Mouse (Mus musculus) ZHBTc4 (cell line): ENCODE data around the gene Vars2.

Source experiments
- DNase-seq: peaks from one replicate; pipeline ENCODE4 v3.0.0-alpha.2; 2011; ENCODE audit warnings: low read depth, low spot score

The Vars2 gene

DNA sequence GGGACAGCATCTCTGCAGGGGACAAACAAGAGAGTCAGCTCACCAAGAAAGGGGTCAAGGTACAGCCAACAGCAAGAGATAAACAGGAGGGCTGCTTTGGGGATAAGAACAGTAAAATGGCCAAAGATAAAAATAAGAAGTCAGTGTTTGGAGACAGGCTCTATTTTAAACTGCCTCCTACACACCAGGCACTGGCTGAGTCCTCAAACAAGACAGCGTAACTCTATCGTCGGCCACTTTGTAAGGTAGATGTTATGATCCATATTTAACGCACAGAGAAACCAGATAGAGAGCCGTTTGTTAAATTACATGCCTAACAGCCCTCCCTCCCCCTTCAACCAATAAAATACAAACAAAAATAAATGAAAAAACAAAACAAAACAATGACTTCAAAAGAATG lies 26.5 kb upstream of the Vars2 start:
- DNase-seq, result no peak

DNA sequence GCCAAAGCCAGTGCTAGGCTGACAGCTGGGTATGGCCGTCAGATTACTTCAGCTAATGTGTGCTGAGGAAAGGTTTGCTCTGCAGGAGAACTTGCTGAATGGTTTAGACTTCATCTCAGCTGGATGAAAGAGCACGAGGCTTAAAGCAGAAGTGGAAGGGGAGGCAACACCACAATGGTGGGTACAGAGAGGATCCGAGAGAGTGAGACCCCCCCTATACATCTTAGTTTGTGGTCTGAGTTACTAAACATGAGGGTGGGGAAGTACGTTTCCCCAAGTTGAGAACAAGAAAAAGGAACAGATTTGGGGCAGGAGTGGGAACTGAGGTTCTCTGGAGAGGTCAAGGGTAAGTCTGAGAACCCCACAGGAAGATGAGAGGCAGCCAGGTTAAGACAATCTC lies 25.0 kb upstream of the Vars2 start:
- DNase-seq, result no peak

DNA sequence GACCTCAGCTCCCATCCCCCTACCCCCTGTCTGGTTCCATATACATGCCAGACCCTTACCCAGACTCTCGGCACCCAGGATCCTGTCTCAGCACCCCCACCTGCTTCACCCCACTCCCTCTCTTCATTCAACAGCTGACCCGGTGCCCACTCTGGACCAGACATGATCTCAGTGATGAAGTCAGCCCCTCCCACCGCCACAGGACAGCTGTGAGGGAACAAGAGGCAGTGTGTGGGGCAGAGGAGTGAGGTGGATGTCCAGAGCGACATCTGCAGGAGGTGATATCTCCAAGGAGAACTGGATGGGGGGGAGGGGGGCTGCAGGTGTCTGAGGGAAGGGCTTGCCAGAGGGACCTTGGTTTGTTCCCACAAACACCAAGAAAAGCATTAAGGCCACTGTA lies 24.4 kb upstream of the Vars2 start:
- DNase-seq, result no peak

DNA sequence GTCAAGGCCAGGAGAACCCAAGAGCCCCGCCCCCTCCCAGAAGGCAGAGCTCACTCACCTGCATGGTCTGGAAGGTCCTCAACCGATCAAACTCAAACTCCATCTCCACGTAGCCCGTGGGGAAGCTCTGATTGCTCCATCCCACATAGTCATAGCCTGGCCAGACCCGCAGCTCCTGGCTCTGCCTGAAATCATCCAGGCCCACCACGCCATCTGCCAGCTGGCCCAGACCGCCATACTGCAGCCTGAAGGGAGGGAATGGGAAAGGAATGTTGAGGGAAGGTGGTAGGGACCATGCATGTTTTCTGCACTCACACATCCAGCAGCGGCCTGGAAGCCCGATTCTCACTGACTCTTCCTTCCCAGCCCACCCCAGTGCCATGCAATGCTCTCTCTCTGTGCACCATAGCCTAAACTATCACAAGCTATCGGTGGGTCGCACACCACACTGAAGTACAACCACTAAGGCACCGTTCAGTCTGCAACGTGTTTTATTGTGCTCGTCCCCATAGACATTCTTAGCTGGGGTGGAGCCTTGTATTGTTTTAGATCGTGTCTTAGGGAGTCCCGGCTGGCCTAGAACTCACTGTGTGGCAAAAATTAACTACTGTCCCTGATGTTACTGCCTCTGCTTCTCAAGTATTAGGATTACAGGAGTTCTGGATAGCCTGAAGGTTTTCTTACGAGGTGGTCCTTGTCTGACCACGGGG lies 22.7 kb upstream of the Vars2 start:
- DNase-seq, result peak; percentile 53

DNA sequence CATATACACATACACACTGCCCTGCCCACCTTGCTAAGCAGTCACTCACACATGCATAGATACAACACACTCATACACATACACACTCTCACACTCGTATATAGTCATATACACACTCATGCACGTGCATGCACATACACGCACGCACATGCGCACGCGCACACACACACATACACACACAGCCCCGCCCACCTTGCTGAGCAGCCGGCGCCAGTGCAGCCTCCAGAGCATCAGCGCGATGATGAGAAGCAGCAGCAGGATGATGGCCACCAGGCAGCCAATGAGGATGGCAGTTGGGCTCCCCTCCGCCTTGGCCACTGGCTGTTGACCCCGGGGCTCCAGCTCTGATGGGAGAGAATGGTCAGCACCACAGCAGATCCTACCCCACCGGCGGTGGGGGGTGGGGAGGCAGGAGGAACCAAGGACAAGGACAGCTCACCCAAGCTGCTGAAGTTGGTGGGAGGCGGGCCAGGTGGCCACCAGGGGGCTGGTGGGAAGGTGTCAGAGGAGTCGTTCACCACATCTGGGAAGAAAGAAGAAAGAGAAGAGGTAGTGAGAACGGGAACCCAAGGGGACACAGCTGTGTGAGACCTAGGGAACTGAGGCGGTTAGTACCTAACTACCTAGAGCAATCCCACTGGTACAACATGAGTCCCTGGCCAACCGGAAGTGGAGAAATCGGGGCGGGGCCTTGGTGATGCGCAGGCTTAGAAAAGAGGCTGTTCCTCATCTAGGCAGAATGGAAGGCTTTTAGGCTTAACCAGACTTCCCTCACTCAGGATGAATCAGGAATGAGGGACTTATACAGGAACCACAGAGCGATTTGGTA lies 21.2 kb upstream of the Vars2 start:
- DNase-seq, result peak; percentile 72

DNA sequence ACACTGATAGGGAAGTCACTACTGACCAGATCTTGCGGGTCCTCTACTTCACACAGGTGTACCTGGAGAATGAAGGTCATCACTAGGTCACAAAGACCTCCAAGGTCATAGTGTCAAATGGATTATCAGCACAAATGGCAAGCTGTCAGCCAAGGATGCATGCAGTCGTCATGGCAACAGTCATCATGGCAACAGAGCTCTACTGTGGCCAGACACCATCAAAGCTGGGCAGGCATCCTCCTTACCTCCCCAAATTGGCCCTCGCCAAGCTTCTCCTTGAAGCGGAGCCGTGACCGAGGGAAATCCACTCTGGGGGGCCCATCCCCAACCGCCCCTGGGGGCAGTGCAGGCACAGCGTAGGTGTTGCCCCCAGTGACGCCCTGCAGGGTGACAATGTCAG lies 17.7 kb upstream of the Vars2 start:
- peak; percentile 43 for DNase-seq

DNA sequence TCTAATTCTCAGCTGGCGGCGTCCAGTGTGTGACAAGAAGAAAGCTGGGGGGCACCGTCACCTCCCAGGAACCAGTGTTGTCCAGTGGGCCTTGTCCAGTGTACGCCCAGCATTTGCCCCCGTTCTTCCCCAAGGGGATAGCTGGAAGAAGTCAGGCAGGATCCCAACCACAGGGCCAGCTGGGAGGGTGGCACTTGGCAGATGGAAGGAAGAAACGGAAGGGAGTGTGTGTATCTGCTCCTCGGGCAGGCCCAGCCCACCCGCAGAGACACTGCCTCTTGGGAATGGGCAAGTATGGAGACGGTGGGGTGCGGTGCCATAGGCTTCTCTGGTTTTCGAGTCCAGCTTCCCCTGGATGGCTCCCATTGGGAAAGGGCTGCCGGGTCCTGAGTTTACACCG lies 14.6 kb upstream of the Vars2 start:
- peak; percentile 36 for DNase-seq

DNA sequence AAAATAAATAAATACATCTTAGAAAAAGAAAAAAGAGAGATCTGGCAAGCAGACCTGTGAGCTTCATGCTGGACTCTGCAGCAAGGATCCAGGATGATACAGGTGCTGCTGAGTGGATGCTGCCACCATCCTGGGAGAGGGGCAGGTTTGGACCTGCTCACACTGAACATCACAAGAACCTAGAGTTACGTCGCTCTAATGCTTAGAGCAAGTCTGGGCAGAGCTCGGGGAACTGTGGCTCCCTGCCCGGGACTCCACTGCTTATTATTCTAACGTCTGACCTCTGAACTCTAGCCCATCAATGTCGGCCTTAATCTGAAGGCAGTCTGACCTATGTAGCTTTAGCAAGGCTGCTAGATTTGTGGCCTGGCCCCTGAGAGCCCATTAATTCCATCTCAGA lies 13.2 kb upstream of the Vars2 start:
- peak; percentile 41 for DNase-seq

DNA sequence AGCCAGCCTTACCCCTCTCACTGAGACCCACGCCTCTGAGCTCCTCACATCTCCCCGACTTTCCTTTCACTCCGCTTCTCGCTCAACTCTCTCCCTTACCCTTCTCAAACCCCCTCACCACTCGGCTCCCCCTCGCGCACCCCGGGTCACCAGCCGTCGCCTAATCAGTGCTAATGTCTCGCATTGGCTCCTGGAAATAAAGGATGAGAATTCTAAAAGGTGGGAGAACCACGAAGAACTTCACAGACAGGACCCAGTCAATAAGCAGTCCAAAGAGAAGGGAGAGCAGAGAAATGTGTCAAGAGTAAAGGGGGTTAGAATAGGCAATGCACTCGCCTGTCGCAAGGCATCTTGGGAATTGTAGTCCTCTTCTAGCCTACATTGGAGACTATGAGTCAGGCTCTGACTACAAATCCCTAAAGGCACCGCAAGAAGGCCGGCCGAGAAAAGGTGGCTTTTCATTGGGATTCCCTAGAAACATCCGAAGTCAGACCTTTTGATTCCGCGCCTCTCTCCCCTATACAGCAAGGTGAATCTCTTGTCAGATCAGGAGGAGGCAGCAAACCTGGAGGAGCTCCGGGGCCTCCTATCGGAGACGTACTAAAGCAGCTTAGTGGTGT lies 6.1 kb upstream of the Vars2 start, which contains the start of gene Gtf2h4:
TSS of gene Gtf2h4 (minus strand) at position 324 of the 620 bp plus-strand sequence.
- DNase-seq, result peak; percentile 96

DNA sequence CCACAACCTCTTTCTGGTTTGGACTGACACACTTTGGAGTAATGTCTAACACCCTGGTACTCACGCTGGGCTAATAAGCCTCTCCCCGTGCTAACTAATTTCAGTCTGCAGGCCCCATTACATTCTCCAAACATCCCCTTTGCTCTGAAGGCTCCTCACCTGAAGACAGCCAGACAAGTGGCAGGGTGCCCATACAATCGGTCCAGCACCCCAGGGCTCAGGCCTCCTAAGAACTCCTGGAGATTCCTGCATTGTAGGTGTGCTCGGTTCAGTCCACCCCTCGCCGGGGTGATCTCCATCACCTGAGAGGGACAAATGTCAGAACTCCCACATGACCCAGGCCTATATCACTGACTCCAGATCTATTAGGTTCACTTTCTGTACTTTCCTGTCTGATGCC lies 5.1 kb upstream of the Vars2 start:
- DNase-seq, result no peak

DNA sequence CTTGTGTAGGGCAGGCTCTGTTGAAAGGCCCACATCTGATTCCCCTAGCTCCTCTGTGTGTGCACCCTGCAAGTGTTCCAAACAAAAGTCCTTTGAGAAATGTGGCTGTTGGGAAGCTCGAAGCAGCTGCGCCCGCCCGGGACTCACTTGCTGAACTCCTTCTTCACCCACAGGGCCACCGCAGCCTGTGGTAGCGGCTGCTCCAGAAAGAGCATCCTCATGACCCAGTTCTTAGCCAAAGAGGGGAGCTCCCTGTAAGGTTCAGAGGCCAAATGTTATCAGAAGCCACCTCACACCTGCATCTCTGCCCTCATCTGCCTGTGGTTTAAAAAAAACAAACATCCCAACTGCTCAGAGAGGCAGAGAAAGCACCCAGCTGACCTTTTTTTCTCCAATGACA lies 4.5 kb upstream of the Vars2 start:
- DNase-seq, result no peak

DNA sequence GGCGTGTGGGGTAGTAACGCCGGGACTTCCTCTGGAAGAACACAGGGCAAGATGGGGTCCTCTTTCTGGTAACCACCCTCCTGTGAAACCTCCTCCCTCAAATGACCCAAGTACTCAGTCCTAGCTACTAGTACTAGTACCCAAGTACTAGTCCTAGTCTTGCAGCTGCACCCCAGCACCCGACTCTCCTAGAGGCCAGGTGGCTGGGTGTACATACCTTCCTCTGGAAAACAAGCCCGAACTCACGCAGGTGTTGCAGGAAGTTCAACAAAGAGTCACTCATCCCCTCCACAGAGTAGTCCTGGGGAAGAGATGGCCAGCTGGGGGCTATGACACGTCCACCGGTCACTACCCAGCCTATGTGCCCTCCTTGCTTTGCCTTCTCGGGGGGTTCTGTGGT lies 2.3 kb upstream of the Vars2 start:
- DNase-seq, result no peak

DNA sequence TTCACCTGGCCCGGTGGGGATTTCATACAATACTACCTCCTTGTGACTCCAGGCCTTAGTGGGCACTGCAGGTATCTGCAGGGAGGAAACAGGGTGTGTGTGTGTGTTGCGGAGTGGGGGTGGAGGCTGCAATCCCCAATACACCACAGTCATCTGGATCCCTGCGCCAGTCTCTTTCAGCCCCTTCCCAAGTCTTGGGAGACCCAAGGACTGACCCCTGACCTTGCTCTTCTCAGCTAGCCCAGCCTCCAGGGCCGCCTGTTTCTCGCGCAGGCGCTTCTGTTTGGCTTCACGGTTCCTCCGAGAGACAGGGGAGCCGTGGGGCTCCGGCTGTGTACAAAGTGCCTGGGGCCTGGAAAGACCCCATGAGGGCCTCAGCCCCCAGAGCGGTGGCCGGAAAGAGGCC lies 538 bp downstream of the Vars2 start:
- peak; percentile 59 for DNase-seq

DNA sequence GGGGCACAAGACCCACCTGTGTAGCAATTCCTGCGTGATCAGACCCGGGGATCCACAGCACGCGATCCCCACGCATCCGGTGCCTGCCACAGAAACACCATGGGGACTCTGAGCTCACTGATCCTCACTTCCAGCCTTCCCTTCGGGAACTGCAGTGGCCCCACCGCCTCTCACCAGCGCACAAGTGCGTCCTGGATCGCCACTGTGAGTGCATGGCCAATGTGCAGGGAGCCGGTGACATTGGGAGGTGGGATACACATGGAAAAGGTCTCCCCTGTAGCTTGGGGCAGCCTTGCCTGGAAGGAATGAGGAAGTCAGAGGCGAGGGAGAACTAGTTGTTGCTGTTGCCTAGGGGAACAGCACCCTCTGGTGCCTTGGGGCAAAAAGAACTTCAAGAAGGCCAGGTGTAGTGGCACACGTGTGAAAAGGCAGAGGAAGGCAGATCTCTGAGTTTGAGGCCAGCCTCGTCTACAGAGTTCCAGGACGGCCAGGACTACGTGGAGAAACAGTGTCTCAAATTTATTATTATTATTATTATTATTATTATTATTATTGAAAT lies 1.4 kb downstream of the Vars2 start:
- peak; percentile 87 for DNase-seq

DNA sequence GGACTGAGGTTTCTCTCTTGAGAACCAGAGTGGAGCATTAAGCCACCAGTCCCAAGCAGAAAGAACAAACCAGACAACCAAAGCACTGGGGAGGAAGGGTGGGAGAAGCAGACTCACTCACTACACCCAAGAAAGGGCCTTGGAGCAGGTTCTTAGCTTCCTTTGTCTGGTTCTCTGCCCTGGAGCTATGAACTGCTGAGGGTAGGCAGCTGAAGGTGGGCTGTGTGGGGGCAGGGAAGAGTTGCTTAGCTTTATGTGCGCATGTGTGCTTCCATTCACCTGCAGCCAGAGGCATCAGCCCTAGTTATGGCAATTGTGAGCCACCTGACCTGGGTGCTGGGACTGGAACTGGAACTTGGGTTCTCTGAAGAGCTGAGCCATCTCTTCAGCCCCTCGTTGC lies 14.3 kb downstream of the Vars2 start:
- DNase-seq, result peak; percentile 81

DNA sequence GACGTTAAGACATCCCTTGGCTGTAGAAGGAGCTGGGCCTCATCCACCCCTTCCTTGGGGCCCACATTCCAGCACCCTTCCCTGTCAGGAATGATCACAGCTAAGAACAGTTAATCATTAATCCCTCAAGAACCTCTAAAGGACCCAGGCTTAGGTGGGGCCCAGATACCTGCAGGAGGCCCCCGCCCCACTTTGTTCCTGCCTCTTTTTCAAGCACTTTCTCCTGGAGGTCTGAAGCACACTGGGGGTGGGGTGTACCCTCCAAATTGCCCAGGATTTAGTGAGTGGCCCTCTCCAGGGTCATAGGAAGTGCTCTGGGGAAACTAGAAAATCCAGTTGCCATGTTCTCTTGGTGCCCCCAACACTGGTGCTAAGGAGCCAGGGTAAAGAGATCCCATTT lies 18.0 kb downstream of the Vars2 start:
- DNase-seq, result no peak

DNA sequence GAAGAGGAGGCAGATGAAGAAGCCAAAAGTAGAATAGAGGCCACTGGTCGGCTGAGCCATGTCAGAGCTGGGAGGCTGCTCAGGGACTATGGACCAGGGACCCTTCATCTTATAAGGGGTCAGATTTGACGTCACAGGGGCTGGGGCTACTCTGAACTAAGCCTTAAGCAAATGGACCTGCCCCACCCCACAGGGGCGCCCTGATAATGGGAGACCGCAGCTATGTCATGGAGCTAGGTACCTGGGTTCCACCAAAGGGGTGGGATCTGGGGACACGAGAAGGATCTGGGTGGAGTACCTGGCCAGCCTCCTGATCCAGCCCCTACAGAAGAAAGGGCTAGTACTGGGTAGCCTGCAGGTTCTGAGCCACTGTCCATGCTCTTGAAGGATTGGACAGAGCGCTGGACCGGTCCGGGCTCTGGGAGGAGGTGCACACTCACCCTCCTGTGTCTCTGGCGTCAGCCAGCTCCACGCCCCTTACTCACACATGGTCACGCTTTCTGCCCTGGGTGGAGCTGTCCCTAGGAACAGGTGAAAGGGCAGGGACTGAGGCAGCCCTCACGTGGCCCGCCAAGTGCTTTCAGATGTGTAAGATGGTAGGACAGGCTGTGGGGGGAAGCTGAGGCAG lies 23.7 kb downstream of the Vars2 start, which contains the start of gene Mucl3:
TSS of gene Mucl3 (minus strand) at position 87 of the 628 bp plus-strand sequence.
- no peak for DNase-seq

DNA sequence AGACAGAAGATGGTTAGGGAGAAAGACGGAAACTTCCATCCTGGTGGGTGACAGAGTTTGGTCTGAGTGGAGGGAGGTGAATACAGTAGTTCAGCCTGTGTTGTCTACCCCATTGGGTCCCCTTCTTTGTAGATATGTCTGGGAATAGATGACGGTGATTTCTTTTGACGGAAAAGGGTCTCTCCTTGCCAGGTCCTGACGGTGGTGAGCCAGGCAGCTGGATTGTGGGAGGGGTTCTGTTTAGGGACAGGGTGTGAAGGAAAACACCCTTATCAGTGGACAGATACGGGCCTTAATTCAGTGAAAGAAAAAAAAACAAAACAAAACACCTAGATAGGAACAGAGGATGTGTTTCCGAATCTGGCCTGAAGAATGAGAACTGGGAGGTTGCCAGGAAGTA lies 28.0 kb downstream of the Vars2 start:
- no peak for DNase-seq

DNA sequence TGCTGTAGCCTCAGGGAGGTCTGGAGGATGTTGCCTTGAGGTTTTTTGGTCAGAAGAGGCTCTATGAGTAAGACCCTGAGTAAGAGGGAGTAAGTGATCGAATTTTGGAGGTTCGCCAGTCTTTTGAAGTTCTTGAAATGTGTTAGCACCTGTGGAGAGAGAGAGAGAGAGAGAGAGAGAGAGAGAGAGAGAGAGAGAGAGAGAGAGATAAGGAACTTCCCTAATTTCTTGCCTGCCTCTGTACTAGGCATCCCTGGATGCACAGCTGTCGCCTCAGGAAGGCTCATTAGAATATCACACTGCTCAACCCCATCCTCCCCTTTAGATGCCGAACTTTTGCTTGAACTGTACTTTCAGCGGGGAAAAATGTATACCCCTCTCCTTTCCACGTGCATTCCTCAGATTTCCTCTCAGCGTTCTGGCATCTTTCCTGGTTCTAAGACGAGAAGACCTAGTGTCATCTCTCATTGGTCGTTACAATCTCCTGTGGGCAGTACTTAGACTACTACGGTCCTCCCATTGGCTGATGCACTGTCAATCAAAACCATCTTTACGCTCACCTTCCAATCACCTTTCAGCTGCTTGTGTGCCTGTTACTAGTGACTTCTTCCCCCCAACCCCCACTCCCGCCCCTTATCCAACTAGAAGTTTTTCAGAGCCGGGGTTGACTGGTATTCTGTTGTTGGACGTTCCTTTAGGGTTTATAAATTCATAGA lies 28.8 kb downstream of the Vars2 start:
- DNase-seq, result peak; percentile 89

DNA sequence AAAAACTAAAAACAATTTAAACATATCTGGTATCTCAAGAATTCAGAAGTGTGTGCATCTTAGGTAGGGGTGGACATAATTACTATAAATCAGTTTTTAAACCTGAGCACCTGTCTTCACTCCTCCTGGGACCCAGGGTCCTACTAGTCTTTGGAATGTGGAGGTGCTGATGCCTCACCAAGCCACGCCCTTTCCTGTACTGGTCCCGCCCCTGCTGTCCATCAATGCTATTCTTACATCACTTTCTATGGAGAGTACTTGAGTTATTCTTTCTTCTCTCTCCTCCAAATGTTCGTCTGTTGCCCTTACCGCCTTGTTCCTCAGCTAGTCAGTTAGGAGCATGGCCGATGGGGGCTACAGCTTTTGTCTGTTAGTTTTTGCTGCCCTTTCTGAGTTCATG lies 31.0 kb downstream of the Vars2 start:
- DNase-seq, result peak; percentile 76

DNA sequence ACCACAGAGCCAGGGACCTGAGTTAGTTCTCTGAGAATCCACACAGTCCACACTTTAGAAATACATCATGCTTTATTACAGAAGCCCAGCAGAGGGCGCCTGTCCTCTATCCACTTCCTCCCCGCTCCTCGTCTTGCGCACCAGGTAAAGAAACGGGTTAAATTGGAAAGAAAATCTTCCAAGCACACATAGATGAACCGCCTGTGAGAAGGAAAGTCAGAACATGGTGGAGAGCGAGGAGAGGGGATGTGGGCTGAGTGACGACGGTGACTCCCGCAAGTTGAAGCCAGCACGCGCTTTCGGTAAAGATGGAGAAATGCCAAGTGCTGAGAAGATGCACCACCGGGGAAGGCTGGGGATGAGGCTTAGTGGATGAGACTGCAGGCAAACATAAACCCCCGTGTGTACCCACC lies 31.7 kb downstream of the Vars2 start:
- peak; percentile 86 for DNase-seq
